Mouse (Mus musculus) embryonic facial prominence, embryonic 10.5 days (tissue): ENCODE measurements around the gene Sphkap. TPM values are rescaled to one million over a fixed set of nuclear protein-coding genes. Genes with fewer than 3 reads are reported as not detected.

Experiments used
- DNase-seq: peaks from one replicate; pipeline ENCODE4 v3.0.0-alpha.2; 2017; ENCODE audit warnings: low spot score
- H3K27ac ChIP-seq: fragments of 300-500 bp; sonication (generic); replicated peaks from 2 replicates; pipeline ENCODE4 v1.5.1; 2016; ENCODE audit warnings: mild to moderate bottlenecking
- H3K27me3 ChIP-seq: fragments of 300-500 bp; sonication (generic); replicated peaks from 2 replicates; pipeline ENCODE4 v1.6.1; 2016; ENCODE audit warnings: low read depth, mild to moderate bottlenecking; ENCODE audit not compliant: poor library complexity, severe bottlenecking
- H3K36me3 ChIP-seq: fragments of 300-500 bp; sonication (generic); replicated peaks from 2 replicates; pipeline ENCODE4 v1.6.1; 2016; ENCODE audit warnings: mild to moderate bottlenecking, moderate library complexity
- H3K4me1 ChIP-seq: fragments of 300-500 bp; sonication (generic); 2 replicates; pipeline ENCODE4 v1.6.1; 2016
- H3K4me3 ChIP-seq: fragments of 300-500 bp; sonication (generic); 2 replicates; pipeline ENCODE4 v1.5.1; 2016; ENCODE audit warnings: mild to moderate bottlenecking, moderate library complexity
- H3K9me3 ChIP-seq: fragments of 300-500 bp; sonication (generic); 2 replicates; pipeline ENCODE4 v1.6.1; 2016; ENCODE audit warnings: mild to moderate bottlenecking
- WGBS: fragments of 180-500 bp; shearing (Covaris S2); methylation state at CpG from one replicate; pipeline ENCODE4 v1.1.7; 2016; 5-methylcytosine and 5-hydroxymethylcytosine counted together
- polyA plus RNA-seq: library from polyadenylated mRNA; unstranded; fragments of >200 nt; fragmentation: Nextera tagmentation; extraction: Ambion mirVana; gene quantifications from 2 replicates; pipeline ENCODE4 v1.2.1, GENCODE M21; 2016

Gene Sphkap
- polyA plus RNA-seq, 1 experiment from 2014 or later, result 0.56 TPM

DNA sequence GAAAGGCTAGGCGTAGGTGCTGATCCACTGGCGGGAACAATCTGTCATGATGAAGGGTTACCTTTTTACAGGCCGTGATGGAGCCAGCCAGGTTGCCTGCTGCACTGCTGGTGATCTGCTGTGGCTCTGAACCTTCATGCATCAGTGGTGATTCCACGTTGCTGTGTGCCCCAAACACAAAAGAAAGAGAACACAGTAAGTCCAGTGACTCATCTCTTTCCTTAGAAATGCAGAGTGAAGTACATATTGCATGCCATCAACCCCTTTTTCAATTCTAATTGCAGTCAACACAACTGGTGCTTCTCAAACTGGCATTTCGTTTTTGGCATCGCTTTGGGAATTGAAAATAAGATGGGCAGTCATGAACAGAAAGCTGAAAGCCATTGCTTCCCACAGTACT lies 45.8 kb downstream of the Sphkap start:
- H3K27ac ChIP-seq, result no peak overlapping the region
- WGBS, result 79% methylated on average over 6 of the region's 6 CpGs
- H3K4me1 ChIP-seq, result no peaks in the 10 kb centered on the region
- no peak for DNase-seq
- no peaks in the 10 kb centered on the region for H3K36me3 ChIP-seq
- H3K9me3 ChIP-seq, result no peaks in the 10 kb centered on the region
- H3K27me3 ChIP-seq, result no peaks in the 10 kb centered on the region
- no peak overlapping the region for H3K4me3 ChIP-seq

- H3K4me1 ChIP-seq, result no peaks in the 10 kb centered on the region
- DNase-seq, result no peak
- H3K27me3 ChIP-seq, result no peaks in the 10 kb centered on the region
- no peaks in the 10 kb centered on the region for H3K36me3 ChIP-seq
- no peak overlapping the region for H3K27ac ChIP-seq
- WGBS, result 90% methylated on average over 1 of the region's 1 CpGs
- H3K4me3 ChIP-seq, result no peak overlapping the region
- H3K9me3 ChIP-seq, result no peaks in the 10 kb centered on the region
Measured at GRCm38 (mm10) chr1:83346453-83346852, 61.5 kb downstream of the Sphkap start.

DNA sequence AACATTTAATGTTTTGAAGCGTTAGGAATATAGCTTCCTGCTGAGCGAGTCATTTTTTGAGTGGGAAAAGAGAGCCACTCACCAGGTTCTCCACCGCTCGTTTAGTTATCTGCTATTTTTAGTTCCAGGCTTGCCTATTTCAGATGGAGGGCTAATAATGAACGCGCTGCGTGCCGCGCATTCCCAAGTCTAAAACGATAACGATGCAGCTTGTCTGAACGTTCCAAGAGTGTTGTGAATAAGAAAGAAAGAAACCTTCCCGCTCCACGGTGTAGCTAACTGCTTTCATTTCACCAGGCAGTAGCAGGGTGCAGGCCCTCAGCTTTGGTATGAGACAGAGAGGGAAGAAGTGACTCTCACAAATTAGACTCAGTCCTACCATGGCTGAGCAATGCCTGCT lies 62.4 kb downstream of the Sphkap start:
- no peak overlapping the region for H3K27ac ChIP-seq
- no peaks in the 10 kb centered on the region for H3K27me3 ChIP-seq
- no peaks in the 10 kb centered on the region for H3K9me3 ChIP-seq
- no peaks in the 10 kb centered on the region for H3K4me1 ChIP-seq
- 86% methylated on average over 14 of the region's 14 CpGs for WGBS
- no peaks in the 10 kb centered on the region for H3K36me3 ChIP-seq
- H3K4me3 ChIP-seq, result no peak overlapping the region
- DNase-seq, result no peak

GRCm38 (mm10) chr1:83345069-83345468 lies 62.9 kb downstream of the Sphkap start:
- no peak for DNase-seq
- H3K27me3 ChIP-seq, result no peaks in the 10 kb centered on the region
- H3K9me3 ChIP-seq, result no peaks in the 10 kb centered on the region
- H3K4me1 ChIP-seq, result no peaks in the 10 kb centered on the region
- H3K27ac ChIP-seq, result no peak overlapping the region
- H3K4me3 ChIP-seq, result no peak overlapping the region
- H3K36me3 ChIP-seq, result no peaks in the 10 kb centered on the region
- 67% methylated on average over 3 of the region's 3 CpGs for WGBS

DNA sequence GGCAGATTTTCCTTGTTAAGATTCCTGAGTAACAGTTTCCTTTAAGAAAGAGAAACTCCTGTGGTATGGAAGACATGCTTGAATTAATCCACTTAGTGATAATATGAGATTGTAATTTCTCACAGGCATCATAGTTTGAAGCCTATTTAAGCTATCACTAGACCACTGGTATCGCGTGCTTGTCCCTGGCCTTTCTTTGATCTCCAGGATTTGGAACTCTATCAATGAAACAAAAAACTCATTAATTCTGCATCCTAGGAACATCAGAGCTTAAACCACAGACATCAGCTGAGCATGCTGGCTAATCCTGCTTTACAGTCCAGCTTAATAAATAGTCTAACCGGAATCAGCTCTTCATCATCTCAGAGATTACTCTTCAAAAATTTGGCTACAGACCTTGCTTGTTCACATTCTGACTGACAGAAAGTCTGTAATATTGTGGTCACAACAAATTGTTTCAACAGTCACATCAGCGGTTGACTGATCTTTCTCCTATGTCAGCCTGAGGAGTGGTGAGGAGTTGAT lies 65.2 kb downstream of the Sphkap start:
- H3K4me1 ChIP-seq, result no peaks in the 10 kb centered on the region
- no peak overlapping the region for H3K27ac ChIP-seq
- H3K9me3 ChIP-seq, result no peaks in the 10 kb centered on the region
- H3K36me3 ChIP-seq, result no peaks in the 10 kb centered on the region
- no peak overlapping the region for H3K4me3 ChIP-seq
- DNase-seq, result no peak
- no peaks in the 10 kb centered on the region for H3K27me3 ChIP-seq
- WGBS, result 87% methylated on average over 4 of the region's 4 CpGs

DNA sequence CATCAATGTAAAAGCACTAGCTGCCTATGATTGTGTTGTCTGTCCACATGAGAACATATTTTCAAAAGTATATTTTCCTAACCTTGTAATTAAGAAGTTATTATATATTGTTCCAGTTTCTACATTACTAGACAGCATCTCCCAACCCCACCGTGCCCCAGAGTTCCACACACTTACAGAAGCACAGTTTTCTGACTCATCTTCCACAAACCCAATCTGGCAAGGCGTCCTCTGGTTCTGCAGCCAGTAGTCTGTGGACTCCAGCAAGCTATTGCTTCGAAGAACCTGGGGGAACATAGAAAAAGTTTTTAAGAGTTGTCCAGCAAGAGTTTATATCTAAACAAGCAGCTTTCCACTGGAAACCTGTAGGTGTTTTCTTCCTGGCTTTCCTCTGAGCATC lies 68.6 kb downstream of the Sphkap start:
- H3K27ac ChIP-seq, result no peak overlapping the region

DNA sequence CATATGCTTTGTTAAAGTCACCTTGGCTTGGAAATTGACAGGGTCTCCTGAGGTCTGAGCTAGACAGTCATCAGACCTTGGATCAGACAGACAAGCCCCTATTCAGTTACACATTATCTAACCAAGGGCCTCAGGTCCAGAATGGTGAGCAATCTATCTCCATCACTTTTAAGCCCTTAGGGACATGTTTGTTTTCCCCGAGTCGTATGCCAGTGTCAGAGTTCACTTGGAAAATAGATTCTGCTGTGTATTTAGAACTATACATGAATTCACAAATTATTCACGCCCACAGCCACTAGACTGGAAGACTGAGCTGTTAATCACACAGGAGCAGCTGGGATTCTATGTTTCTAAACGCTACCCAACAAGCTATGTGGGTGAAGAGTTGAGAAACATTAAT lies 91.1 kb downstream of the Sphkap start:
- no peak overlapping the region for H3K4me3 ChIP-seq
- no peaks in the 10 kb centered on the region for H3K27me3 ChIP-seq
- no peak overlapping the region for H3K27ac ChIP-seq
- WGBS, result 58% methylated on average over 4 of the region's 4 CpGs
- H3K36me3 ChIP-seq, result no peaks in the 10 kb centered on the region
- no peaks in the 10 kb centered on the region for H3K4me1 ChIP-seq
- no peak for DNase-seq
- H3K9me3 ChIP-seq, result no peaks in the 10 kb centered on the region

More for the DNA sequence above, 68.6 kb downstream of the Sphkap start:
- Histone ChIP-seq H3K9me3 (no peaks in the 10 kb centered on the region), H3K36me3 (no peaks in the 10 kb centered on the region), H3K27me3 (no peaks in the 10 kb centered on the region), H3K4me3 (no peak overlapping the region), H3K4me1 (no peaks in the 10 kb centered on the region)
- WGBS, result 92% methylated on average over 3 of the region's 3 CpGs
- DNase-seq, result no peak

GRCm38 (mm10) chr1:83315146-83315545 lies 92.9 kb downstream of the Sphkap start:
- no peaks in the 10 kb centered on the region for H3K9me3 ChIP-seq
- H3K36me3 ChIP-seq, result no peaks in the 10 kb centered on the region
- 88% methylated on average over 9 of the region's 9 CpGs for WGBS
- H3K4me1 ChIP-seq, result no peaks in the 10 kb centered on the region
- H3K27me3 ChIP-seq, result no peaks in the 10 kb centered on the region
- H3K4me3 ChIP-seq, result no peak overlapping the region
- no peak for DNase-seq
- H3K27ac ChIP-seq, result no peak overlapping the region

DNA sequence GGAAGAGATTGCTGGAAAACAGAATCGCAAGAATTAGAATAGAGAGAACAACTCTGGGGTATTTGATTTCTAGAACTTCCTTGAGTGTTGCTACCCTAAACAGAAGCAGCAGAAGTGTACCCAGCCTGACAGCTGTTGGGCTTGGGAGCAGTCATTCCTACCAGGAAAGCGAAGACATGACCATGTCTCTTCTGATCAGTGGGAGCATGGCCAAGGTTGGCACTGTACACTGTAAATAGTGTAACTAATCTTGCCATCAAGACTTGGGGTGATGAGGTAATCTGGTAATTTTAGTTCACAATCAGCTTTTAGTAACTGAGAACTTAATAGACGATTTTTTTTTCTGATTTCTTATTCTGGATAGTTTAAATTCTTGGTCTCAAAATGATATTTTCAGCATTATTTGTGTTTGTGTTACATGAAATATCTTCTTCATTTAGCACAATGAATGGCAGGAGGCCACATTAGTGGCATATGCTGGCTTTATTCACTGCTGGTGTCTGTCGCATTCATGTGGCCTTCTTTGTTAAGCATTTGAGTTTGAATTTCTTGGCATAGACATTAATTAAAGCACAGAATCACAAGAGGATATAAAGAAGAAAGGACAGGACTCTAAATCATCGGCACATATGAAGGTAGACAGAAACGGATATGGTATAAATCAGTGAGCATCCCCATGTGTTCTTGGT lies 96.2 kb downstream of the Sphkap start:
- Histone ChIP-seq H3K4me3 (no peak overlapping the region), H3K9me3 (no peaks in the 10 kb centered on the region), H3K36me3 (no peaks in the 10 kb centered on the region), H3K27ac (no peak overlapping the region), H3K27me3 (no peaks in the 10 kb centered on the region), H3K4me1 (no peaks in the 10 kb centered on the region)
- no peak for DNase-seq
- 85% methylated on average over 6 of the region's 6 CpGs for WGBS

GRCm38 (mm10) chr1:83297137-83298076 lies 110.6 kb downstream of the Sphkap start:
- Histone ChIP-seq H3K27ac (no peak overlapping the region), H3K9me3 (no peaks in the 10 kb centered on the region), H3K4me3 (no peak overlapping the region), H3K27me3 (no peaks in the 10 kb centered on the region), H3K4me1 (no peaks in the 10 kb centered on the region), H3K36me3 (no peaks in the 10 kb centered on the region)
- no peak for DNase-seq
- 71% methylated on average over 6 of the region's 6 CpGs for WGBS

GRCm38 (mm10) chr1:83285866-83286265 lies 122.1 kb downstream of the Sphkap start:
- Histone ChIP-seq H3K36me3 (no peaks in the 10 kb centered on the region), H3K27me3 (no peaks in the 10 kb centered on the region), H3K27ac (no peak overlapping the region), H3K4me3 (no peak overlapping the region), H3K9me3 (no peaks in the 10 kb centered on the region), H3K4me1 (peaks cover 7% of the 10 kb centered on the region; the same call in 1 of the 2 replicates)
- 43% methylated on average over 7 of the region's 7 CpGs for WGBS
- no peak for DNase-seq

DNA sequence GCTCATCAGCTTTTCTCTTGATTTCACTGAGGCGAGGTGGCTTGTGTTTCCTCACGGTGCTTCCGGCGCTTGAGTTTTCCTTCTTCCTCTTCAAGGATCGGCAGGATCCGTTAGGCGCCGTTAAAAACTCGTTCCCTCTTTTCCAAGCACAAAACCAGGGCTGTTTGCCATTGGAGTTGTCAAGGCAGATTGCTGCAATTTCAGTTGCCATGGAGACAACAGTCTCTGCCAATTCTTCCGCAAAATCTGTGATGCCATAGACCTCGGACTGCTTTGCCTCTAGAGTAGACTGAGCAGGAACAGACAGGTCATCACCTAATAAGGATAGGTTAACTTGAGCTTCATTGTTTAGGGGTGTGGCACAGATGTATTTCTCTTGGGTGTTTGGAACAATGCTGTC lies 131.0 kb downstream of the Sphkap start:
- 84% methylated on average over 11 of the region's 11 CpGs for WGBS
- peak; percentile 13 for DNase-seq
- no peaks in the 10 kb centered on the region for H3K27me3 ChIP-seq
- no peaks in the 10 kb centered on the region for H3K9me3 ChIP-seq
- H3K36me3 ChIP-seq, result no peaks in the 10 kb centered on the region
- H3K4me1 ChIP-seq, result peaks cover 14% of the 10 kb centered on the region; the same call in 1 of the 2 replicates
- no peak overlapping the region for H3K27ac ChIP-seq
- H3K4me3 ChIP-seq, result no peak overlapping the region
